Mouse (Mus musculus) neutrophil, adult 83 days (primary cell): ENCODE data around the gene Dnajb4. TPM values are rescaled to one million over a fixed set of nuclear protein-coding genes. Genes with fewer than 3 reads are reported as not detected.

Experiments used
- total RNA-seq, 2 experiments: library from RNA; stranded (reverse); gene quantifications; one replicate each; pipeline ENCODE4 v1.2.4; 2023

Gene Dnajb4
- 10 to 100 TPM; 16.2 to 20.5 TPM for total RNA-seq

DNA sequence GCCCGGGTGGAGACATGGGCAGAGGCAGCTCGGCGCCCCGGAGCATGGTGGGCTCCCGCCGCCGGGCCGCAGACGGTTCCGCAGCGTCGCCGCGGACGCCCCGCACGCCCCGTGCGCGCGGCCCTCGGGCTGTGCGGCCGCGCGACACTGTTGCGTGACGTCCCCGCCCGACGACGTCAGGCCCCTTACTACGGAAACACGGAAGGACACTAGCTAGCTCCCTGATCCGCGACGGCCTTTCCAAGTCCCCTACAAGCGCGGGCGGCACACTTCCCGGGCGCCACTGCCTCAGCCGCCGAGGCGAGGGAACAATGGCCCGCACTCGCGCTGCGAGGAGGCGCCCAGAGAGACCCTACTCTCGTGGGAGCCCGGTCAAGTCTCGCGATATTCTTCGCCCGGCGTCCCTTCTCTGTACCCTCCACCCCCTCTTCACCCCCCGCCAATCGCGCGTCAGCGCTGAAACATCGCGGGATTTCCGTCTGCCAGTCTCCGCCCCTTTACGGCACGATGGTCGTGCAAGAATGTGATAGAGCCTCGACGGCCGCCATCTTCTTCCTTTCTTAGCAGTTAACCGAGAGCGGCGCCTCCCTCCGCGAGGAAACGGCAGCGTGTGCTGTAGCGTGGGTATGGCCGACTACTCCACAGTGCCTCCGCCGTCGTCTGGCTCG, at the start of gene Dnajb4, which contains the start of gene Fubp1:
TSS of gene Dnajb4 (minus strand) at position 336 of the 668 bp plus-strand sequence.
TSS of gene Fubp1 (plus strand) at position 456 of the 668 bp plus-strand sequence.

GRCm38 (mm10) chr3:152166099-152166423, 44.0 kb downstream of the Dnajb4 start, which contains the start of gene Gipc2:
TSS of gene Gipc2 (minus strand) at chr3:152166230.

Other genes starting within 250 kb of the Dnajb4 start
- gene Gipc2, start 44.1 kb downstream of the Dnajb4 start, total RNA-seq: not detected
- gene Fubp1, start 120 bp upstream of the Dnajb4 start, total RNA-seq: 10 to 100 TPM; 59.7 to 69.1 TPM
- not detected for gene Nexn, start 56.0 kb upstream of the Dnajb4 start, total RNA-seq
- 1 to 10 TPM; 4.5 to 6.6 TPM for gene Miga1, start 130.1 kb upstream of the Dnajb4 start, total RNA-seq
- 10 to 100 TPM; 51.4 to 57.1 TPM for gene Usp33, start 136.2 kb upstream of the Dnajb4 start, total RNA-seq
- 10 to 100 TPM; 21.5 to 24.3 TPM for gene Zzz3, start 185.2 kb upstream of the Dnajb4 start, total RNA-seq